Comparison of ENCODE assay signal across 9 mouse cellular contexts in genomic region chr10:80876028-80876427, GRCm38 (mm10). TPM values are rescaled to one million over a fixed set of nuclear protein-coding genes. Genes with fewer than 3 reads are reported as not detected.
A peak's percentile ranks its signal among the peaks of the same experiment; 100 is the strongest.
DNase-seq lines count a peak whose midpoint lies in the region; ATAC-seq and TF ChIP-seq lines count a peak whose summit lies in the region.
"Had no signal": no experiment of that assay in that cellular context is flagged by ENCODE, and none has a peak within 500 bp of the region (broad histone marks: within the 10 kb centered on the region; RNA-seq: fewer than 3 reads in every experiment).

No protein-coding gene starts in this region.

- H3K9ac ChIP-seq in midbrain, embryonic 11.5 days (ENCODE audit: low read length), result no peak overlapping the region
- no peak overlapping the region for H3K9ac ChIP-seq in midbrain, embryonic 16.5 days (ENCODE audit: low read depth, low read length)
- peak overlapping the region; percentile 18; the same call in 1 of the 2 replicates for H3K9ac ChIP-seq in liver, embryonic 14.5 days (replicated peaks)
- H3K9ac ChIP-seq: hindbrain, embryonic 15.5 days had no signal

- H3K4me3 ChIP-seq in midbrain, embryonic 11.5 days (ENCODE audit: low read depth, low read length), result no peak overlapping the region
- H3K4me3 ChIP-seq in midbrain, embryonic 16.5 days (ENCODE audit: low read depth, low read length), result no peak overlapping the region
- H3K4me3 ChIP-seq in liver, embryonic 14.5 days (ENCODE audit: insufficient read depth in 1 of 2, low read depth in 2 of 2, low read length in 2 of 2), result no peak overlapping the region
- H3K4me3 ChIP-seq: hindbrain, embryonic 15.5 days had no signal

- no peaks in the 10 kb centered on the region for H3K4me1 ChIP-seq in midbrain, embryonic 11.5 days (ENCODE audit: control insufficient read depth, insufficient read depth, low read length)
- no peaks in the 10 kb centered on the region for H3K4me1 ChIP-seq in midbrain, embryonic 16.5 days (ENCODE audit: control insufficient read depth, insufficient read depth, low read length)
- peaks cover 20 to 21% of the 10 kb centered on the region in 2 experiments for H3K4me1 ChIP-seq in liver, embryonic 14.5 days (replicated peaks; ENCODE audit: control insufficient read depth in 2 of 2, insufficient read depth in 2 of 2, low read length in 1 of 2)
- H3K4me1 ChIP-seq: hindbrain, embryonic 15.5 days had no signal

- 26% methylated on average over 5 of the region's 5 CpGs for WGBS in midbrain, embryonic 11.5 days
- 28% methylated on average over 5 of the region's 5 CpGs for WGBS in midbrain, embryonic 16.5 days
- 22% methylated on average over 5 of the region's 5 CpGs for WGBS in liver, embryonic 14.5 days (ENCODE audit: insufficient replicate concordance)

- no peak overlapping the region for H3K4me2 ChIP-seq in midbrain, embryonic 11.5 days
- H3K4me2 ChIP-seq in midbrain, embryonic 16.5 days (ENCODE audit: low read length), result no peak overlapping the region
- H3K4me2 ChIP-seq in liver, embryonic 14.5 days (ENCODE audit: low read depth), result no peak overlapping the region
- H3K4me2 ChIP-seq: hindbrain, embryonic 15.5 days had no signal

- DNase-seq in adrenal gland, adult (ENCODE audit: inconsistent age in 2 of 2, low spot score in 1 of 2), result peak; percentile 45 to 85
- no peak for DNase-seq in adrenal gland, postnatal 4 days (ENCODE audit: low spot score in 2 of 2)
- peak; percentile 86 for DNase-seq in midbrain, embryonic 11.5 days (ENCODE audit: low spot score, missing footprints)
- DNase-seq in cerebellum, adult 9-11 months, result peak; percentile 66
- DNase-seq in heart, postnatal 10 days, result peak; percentile 57 to 80
- peak in 1 of 3 experiments; percentile 54 for DNase-seq in liver, embryonic 14.5 days (ENCODE audit: low read depth in 3 of 3, low spot score in 3 of 3)
- DNase-seq in skeletal muscle tissue, adult 2 months (ENCODE audit: low read depth, low spot score), result peak; percentile 41

- intact Hi-C loops in heart, postnatal 10 days (cut with DNase I), result loop anchor here (1.0 to 5.0 kb wide), 3 partner anchors 52 to 129 kb away; partner anchors contain the start of gene Amh

- H3K27me3 ChIP-seq in midbrain, embryonic 11.5 days (ENCODE audit: control insufficient read depth, insufficient read depth, low read length), result no peaks in the 10 kb centered on the region
- no peaks in the 10 kb centered on the region; the same call in 1 of the 2 replicates for H3K27me3 ChIP-seq in midbrain, embryonic 16.5 days (ENCODE audit: control insufficient read depth, insufficient read depth, low read depth, low read length)
- peaks cover 5% of the 10 kb centered on the region; the same call in 1 of the 2 replicates for H3K27me3 ChIP-seq in liver, embryonic 14.5 days (ENCODE audit: control insufficient read depth, insufficient read depth, low read length)

- no peak for TF ChIP-seq EP300 in liver, embryonic 14.5 days (IDR thresholded peaks at IDR 0.05; ENCODE audit: low read depth)

- H3K36me3 ChIP-seq in midbrain, embryonic 11.5 days (ENCODE audit: control insufficient read depth, insufficient read depth, low read length), result no peaks in the 10 kb centered on the region
- H3K36me3 ChIP-seq in midbrain, embryonic 16.5 days (ENCODE audit: control insufficient read depth, insufficient read depth, low read length), result no peaks in the 10 kb centered on the region
- no peaks in the 10 kb centered on the region for H3K36me3 ChIP-seq in liver, embryonic 14.5 days (replicated peaks; ENCODE audit: control insufficient read depth, insufficient read depth, low read depth)
- H3K36me3 ChIP-seq: hindbrain, embryonic 15.5 days had no signal

- peak; percentile 95 for TF ChIP-seq CTCF in liver, embryonic 14.5 days (IDR thresholded peaks at IDR 0.05; ENCODE audit: low read depth)

- H3K27ac ChIP-seq in midbrain, embryonic 11.5 days (ENCODE audit: low read depth, low read length), result no peak overlapping the region
- H3K27ac ChIP-seq in midbrain, embryonic 16.5 days (ENCODE audit: low read length), result no peak overlapping the region
- H3K27ac ChIP-seq in liver, embryonic 14.5 days, result 0 out of 2 replicates have a peak overlapping the region, but pooled peaks have one; percentile 29
- H3K27ac ChIP-seq: hindbrain, embryonic 15.5 days had no signal

- no peaks in the 10 kb centered on the region for H3K9me3 ChIP-seq in midbrain, embryonic 11.5 days (ENCODE audit: control insufficient read depth, low read length)
- H3K9me3 ChIP-seq in midbrain, embryonic 16.5 days (replicated peaks; ENCODE audit: control insufficient read depth, low read length, poor library complexity, severe bottlenecking), result no peaks in the 10 kb centered on the region
- no peaks in the 10 kb centered on the region for H3K9me3 ChIP-seq in liver, embryonic 14.5 days (ENCODE audit: control insufficient read depth, low read length)
- H3K9me3 ChIP-seq: hindbrain, embryonic 15.5 days had no signal

- ATAC-seq in midbrain, embryonic 11.5 days (ENCODE audit: low FRiP score), result 0 out of 2 replicates have a peak, but pooled peaks have one; percentile 40
- no peak for ATAC-seq in midbrain, embryonic 16.5 days
- no peak for ATAC-seq in liver, embryonic 14.5 days (ENCODE audit: insufficient read depth)

RNA-seq across cellular contexts. Expression of gene Tmprss9, which starts 4.4 kb away (rescaled TPM):
- total RNA-seq in adrenal gland, postnatal 4 days (2021), result not detected
- not detected in 2 replicates for polyA plus RNA-seq in midbrain, embryonic 11.5 days (2014; fragmentation: Nextera tagmentation; extraction: Ambion mirVana)
- 0.10 and 0.16 TPM in 2 replicates for polyA plus RNA-seq in midbrain, embryonic 16.5 days (2015; fragmentation: Nextera tagmentation; extraction: Ambion mirVana)
- total RNA-seq in heart, postnatal 10 days (2021), result not detected
- 0.05 and 0.06 TPM in 2 replicates for polyA plus RNA-seq in liver, embryonic 14.5 days (2012; rRNA removed)
- not detected in 2 replicates for polyA plus RNA-seq in liver, embryonic 14.5 days (2014; fragmentation: Nextera tagmentation; extraction: Ambion mirVana)

RNA-seq across cellular contexts. Expression of gene Sppl2b, which starts 21.0 kb away (rescaled TPM):
- 10 to 100 TPM; 43.5 to 47.7 TPM for total RNA-seq in adrenal gland, postnatal 4 days (2021)
- polyA plus RNA-seq in midbrain, embryonic 11.5 days (2014; fragmentation: Nextera tagmentation; extraction: Ambion mirVana), result 19.7 and 24.0 TPM in 2 replicates
- polyA plus RNA-seq in midbrain, embryonic 16.5 days (2015; fragmentation: Nextera tagmentation; extraction: Ambion mirVana), result 82.4 and 84.1 TPM in 2 replicates
- 10 to 100 TPM; 26.0 to 27.7 TPM for total RNA-seq in heart, postnatal 10 days (2021)
- 76.1 and 82.4 TPM in 2 replicates for polyA plus RNA-seq in liver, embryonic 14.5 days (2012; rRNA removed)
- polyA plus RNA-seq in liver, embryonic 14.5 days (2014; fragmentation: Nextera tagmentation; extraction: Ambion mirVana), result 34.7 and 44.5 TPM in 2 replicates

RNA-seq across cellular contexts. Expression of gene Lsm7, which starts 21.0 kb away (rescaled TPM):
- total RNA-seq in adrenal gland, postnatal 4 days (2021), result 10 to 100 TPM; 50.4 to 52.9 TPM
- 248 and 290 TPM in 2 replicates for polyA plus RNA-seq in midbrain, embryonic 11.5 days (2014; fragmentation: Nextera tagmentation; extraction: Ambion mirVana)
- polyA plus RNA-seq in midbrain, embryonic 16.5 days (2015; fragmentation: Nextera tagmentation; extraction: Ambion mirVana), result 202 and 205 TPM in 2 replicates
- 10 to 100 TPM; 23.6 to 28.2 TPM for total RNA-seq in heart, postnatal 10 days (2021)
- 196 and 215 TPM in 2 replicates for polyA plus RNA-seq in liver, embryonic 14.5 days (2012; rRNA removed)
- 178 and 181 TPM in 2 replicates for polyA plus RNA-seq in liver, embryonic 14.5 days (2014; fragmentation: Nextera tagmentation; extraction: Ambion mirVana)

RNA-seq across cellular contexts. Expression of gene Timm13, which starts 24.7 kb away (rescaled TPM):
- 100 to 1,000 TPM; 162 to 179 TPM for total RNA-seq in adrenal gland, postnatal 4 days (2021)
- polyA plus RNA-seq in midbrain, embryonic 11.5 days (2014; fragmentation: Nextera tagmentation; extraction: Ambion mirVana), result 321 and 347 TPM in 2 replicates
- 297 and 316 TPM in 2 replicates for polyA plus RNA-seq in midbrain, embryonic 16.5 days (2015; fragmentation: Nextera tagmentation; extraction: Ambion mirVana)
- 100 to 1,000 TPM; 163 to 175 TPM for total RNA-seq in heart, postnatal 10 days (2021)
- 114 and 145 TPM in 2 replicates for polyA plus RNA-seq in liver, embryonic 14.5 days (2012; rRNA removed)
- 201 and 208 TPM in 2 replicates for polyA plus RNA-seq in liver, embryonic 14.5 days (2014; fragmentation: Nextera tagmentation; extraction: Ambion mirVana)

RNA-seq across cellular contexts. Expression of gene Lingo3, which starts 32.2 kb away (rescaled TPM):
- 1 to 10 TPM; 1.1 to 1.5 TPM for total RNA-seq in adrenal gland, postnatal 4 days (2021)
- 0.23 and 0.55 TPM in 2 replicates for polyA plus RNA-seq in midbrain, embryonic 11.5 days (2014; fragmentation: Nextera tagmentation; extraction: Ambion mirVana)
- 12.6 and 16.9 TPM in 2 replicates for polyA plus RNA-seq in midbrain, embryonic 16.5 days (2015; fragmentation: Nextera tagmentation; extraction: Ambion mirVana)
- 1 to 10 TPM; 3.8 to 6.5 TPM for total RNA-seq in heart, postnatal 10 days (2021)
- 0.01 TPM in 1 of 2 replicates, not detected in the other for polyA plus RNA-seq in liver, embryonic 14.5 days (2012; rRNA removed)
- polyA plus RNA-seq in liver, embryonic 14.5 days (2014; fragmentation: Nextera tagmentation; extraction: Ambion mirVana), result 0.04 TPM in 1 of 2 replicates, not detected in the other

Comparison
In these comparisons a context has a peak if more than half of its experiments do, and no peak if none do; other contexts are left out.
1. DNase-seq: peak in adrenal gland, adult (2 of 2), midbrain, embryonic 11.5 days (single experiment), cerebellum, adult 9-11 months (single experiment), heart, postnatal 10 days (2 of 2) and skeletal muscle tissue, adult 2 months (single experiment); none in adrenal gland, postnatal 4 days (0 of 2).